Comparison of ENCODE assay signal across 11 mouse cellular contexts in genomic region chr3:73055399-73056043, GRCm38 (mm10). TPM values are rescaled to one million over a fixed set of nuclear protein-coding genes. Genes with fewer than 3 reads are reported as not detected.
DNase-seq lines count a peak whose midpoint lies in the region; ATAC-seq and TF ChIP-seq lines count a peak whose summit lies in the region.
"Had no signal": no experiment of that assay in that cellular context is flagged by ENCODE, and none has a peak within 500 bp of the region (broad histone marks: within the 10 kb centered on the region; RNA-seq: fewer than 3 reads in every experiment).

No protein-coding gene starts in this region.

- H3K9ac ChIP-seq in limb, embryonic 14.5 days (ENCODE audit: low read depth, low read length, severe bottlenecking): no peak overlapping the region
- peak overlapping the region; percentile 66 for H3K9ac ChIP-seq in hindbrain, embryonic 15.5 days
- H3K9ac ChIP-seq in neural tube, embryonic 14.5 days (replicated peaks; ENCODE audit: low read depth, low read length): peak overlapping the region; percentile 59

- H3K4me3 ChIP-seq in limb, embryonic 14.5 days (replicated peaks; ENCODE audit: low read length): peak overlapping the region; percentile 1; the same call in 1 of the 2 replicates
- no peak overlapping the region for H3K4me3 ChIP-seq in limb, embryonic 10.5 days
- peak overlapping the region; percentile 81 for H3K4me3 ChIP-seq in hindbrain, embryonic 15.5 days
- H3K4me3 ChIP-seq in neural tube, embryonic 14.5 days (ENCODE audit: low read depth, low read length): peak overlapping the region; percentile 70

- DNase-seq in cerebellum, adult 9-10 months: peak; percentile 14
- no peak for DNase-seq in limb, embryonic 14.5 days (ENCODE audit: low spot score)
- DNase-seq in limb, embryonic 10.5 days (ENCODE audit: low spot score): no peak
- no peak for DNase-seq in heart, postnatal 4 days
- DNase-seq in kidney, adult 18-20 months: no peak
- DNase-seq: kidney, adult 2 months had no signal

- no peaks in the 10 kb centered on the region for H3K9me3 ChIP-seq in limb, embryonic 14.5 days (ENCODE audit: control insufficient read depth, low read length)
- H3K9me3 ChIP-seq in limb, embryonic 10.5 days (replicated peaks): no peaks in the 10 kb centered on the region
- H3K9me3 ChIP-seq in hindbrain, embryonic 15.5 days: no peaks in the 10 kb centered on the region
- H3K9me3 ChIP-seq in neural tube, embryonic 14.5 days (ENCODE audit: control insufficient read depth, low read length): no peaks in the 10 kb centered on the region

- H3K4me2 ChIP-seq in limb, embryonic 14.5 days (replicated peaks; ENCODE audit: low read depth, low read length, severe bottlenecking): no peak overlapping the region
- peak overlapping the region; percentile 70 for H3K4me2 ChIP-seq in hindbrain, embryonic 15.5 days
- H3K4me2 ChIP-seq in neural tube, embryonic 14.5 days (ENCODE audit: low read depth, low read length): peak overlapping the region; percentile 65

- 36% methylated on average over 7 of the region's 7 CpGs for WGBS in limb, embryonic 14.5 days
- 36% methylated on average over 7 of the region's 7 CpGs for WGBS in limb, embryonic 10.5 days
- 33% methylated on average over 7 of the region's 7 CpGs for WGBS in hindbrain, embryonic 15.5 days
- WGBS in neural tube, embryonic 14.5 days: 20% methylated on average over 7 of the region's 7 CpGs

- TF ChIP-seq POLR2A in limb, embryonic 14.5 days (IDR thresholded peaks at IDR 0.05; ENCODE audit: borderline replicate concordance, extremely low read depth, insufficient read depth, insufficient read length): no peak

- H3K4me1 ChIP-seq in limb, embryonic 14.5 days (ENCODE audit: control insufficient read depth, insufficient read depth, low read length): no peaks in the 10 kb centered on the region
- peaks cover 10% of the 10 kb centered on the region for H3K4me1 ChIP-seq in limb, embryonic 10.5 days
- peaks cover 20% of the 10 kb centered on the region for H3K4me1 ChIP-seq in hindbrain, embryonic 15.5 days (replicated peaks)
- peaks cover 6% of the 10 kb centered on the region; the same call in 1 of the 2 replicates for H3K4me1 ChIP-seq in neural tube, embryonic 14.5 days (ENCODE audit: control insufficient read depth, insufficient read depth, low read length)

- H3K36me3 ChIP-seq in limb, embryonic 14.5 days (ENCODE audit: control insufficient read depth, insufficient read depth, low read length): no peaks in the 10 kb centered on the region
- H3K36me3 ChIP-seq in limb, embryonic 10.5 days: no peaks in the 10 kb centered on the region
- peaks cover 2% of the 10 kb centered on the region; the same call in 1 of the 2 replicates for H3K36me3 ChIP-seq in hindbrain, embryonic 15.5 days
- no peaks in the 10 kb centered on the region for H3K36me3 ChIP-seq in neural tube, embryonic 14.5 days (ENCODE audit: control insufficient read depth, insufficient read depth, low read length)

- peaks cover 47% of the 10 kb centered on the region for H3K27me3 ChIP-seq in limb, embryonic 14.5 days (ENCODE audit: control insufficient read depth, insufficient read depth, low read length)
- H3K27me3 ChIP-seq in limb, embryonic 10.5 days (ENCODE audit: low read depth, poor library complexity, severe bottlenecking): peaks cover 69% of the 10 kb centered on the region
- no peaks in the 10 kb centered on the region for H3K27me3 ChIP-seq in hindbrain, embryonic 15.5 days
- peaks cover 2% of the 10 kb centered on the region; the same call in 1 of the 2 replicates for H3K27me3 ChIP-seq in neural tube, embryonic 14.5 days (ENCODE audit: control insufficient read depth, insufficient read depth, low read length)

- ATAC-seq in cerebellum, adult (ENCODE audit: insufficient number of reproducible peaks, low FRiP score, low TSS enrichment): no peak
- ATAC-seq in limb, embryonic 14.5 days (ENCODE audit: low FRiP score, low read depth): no peak
- no peak for ATAC-seq in hindbrain, embryonic 15.5 days (ENCODE audit: low FRiP score, low read depth)
- ATAC-seq in neural tube, embryonic 14.5 days (ENCODE audit: low read depth): no peak

- H3K27ac ChIP-seq in limb, embryonic 14.5 days (replicated peaks; ENCODE audit: low read depth, low read length): no peak overlapping the region
- H3K27ac ChIP-seq in limb, embryonic 10.5 days: no peak overlapping the region
- H3K27ac ChIP-seq in hindbrain, embryonic 15.5 days (replicated peaks): peak overlapping the region; percentile 46
- 0 out of 2 replicates have a peak overlapping the region, but pooled peaks have one; percentile 28 for H3K27ac ChIP-seq in neural tube, embryonic 14.5 days (ENCODE audit: low read depth, low read length)

RNA-seq across cellular contexts. Expression of gene Slitrk3, which starts 2.1 kb away (rescaled TPM):
- polyA plus RNA-seq in limb, embryonic 14.5 days (2012; rRNA removed): 1.00 and 1.1 TPM in 2 replicates
- 0.75 and 0.77 TPM in 2 replicates for polyA plus RNA-seq in limb, embryonic 14.5 days (2014; fragmentation: Nextera tagmentation; extraction: Ambion mirVana)
- not detected in 2 replicates for polyA plus RNA-seq in limb, embryonic 10.5 days (2016; fragmentation: Nextera tagmentation; extraction: Ambion mirVana)
- polyA plus RNA-seq in hindbrain, embryonic 15.5 days (2015; fragmentation: Nextera tagmentation; extraction: Ambion mirVana): 23.7 and 24.6 TPM in 2 replicates
- polyA plus RNA-seq in neural tube, embryonic 14.5 days (2014; fragmentation: Nextera tagmentation; extraction: Ambion mirVana): 14.8 and 17.0 TPM in 2 replicates
- total RNA-seq in heart, postnatal 4 days (2021): under 1 TPM; 0.12 to 0.14 TPM
- total RNA-seq: adrenal gland, adult 18-20 months; MEL had no signal
- polyA plus RNA-seq: kidney, adult 2 months had no signal

Comparison
In these comparisons a context has a peak if more than half of its experiments do, and no peak if none do; other contexts are left out.
1. H3K27ac ChIP-seq: peak in hindbrain, embryonic 15.5 days (single experiment) and neural tube, embryonic 14.5 days (single experiment); none in limb, embryonic 14.5 days (single experiment) and limb, embryonic 10.5 days (single experiment).